Mouse (Mus musculus) neural tube, embryonic 14.5 days (tissue): ENCODE measurements at regions not wholly inside any gene's neighbourhood (a gene's known extent, or its start where the extent isn't known, plus 50 kb on each side); places are given as distances from the start of the nearest gene placed in this dataset.

Source experiments
- ATAC-seq: fragments of 200-750 bp; cut with Nextera tagmentation; 2 replicates; pipeline ENCODE4 v1.8.0; 2017; ENCODE audit warnings: low read depth, mild to moderate bottlenecking, moderate TSS enrichment, moderate library complexity
- H3K27ac ChIP-seq: fragments of 300-500 bp; sonication (generic); 2 replicates; pipeline ENCODE4 v1.5.1; 2014; ENCODE audit warnings: low read depth, mild to moderate bottlenecking, control low read depth, low read length, moderate library complexity, mixed read lengths
- H3K27me3 ChIP-seq: fragments of 300-500 bp; sonication (generic); 2 replicates; pipeline ENCODE4 v1.6.1; 2014; ENCODE audit warnings: low read length; ENCODE audit not compliant: control insufficient read depth, insufficient read depth
- H3K36me3 ChIP-seq: fragments of 300-500 bp; sonication (generic); 2 replicates; pipeline ENCODE4 v1.6.1; 2014; ENCODE audit warnings: low read length, mixed read lengths; ENCODE audit not compliant: control insufficient read depth, insufficient read depth
- H3K4me1 ChIP-seq: fragments of 300-500 bp; sonication (generic); 2 replicates; pipeline ENCODE4 v1.6.1; 2014; ENCODE audit warnings: low read length; ENCODE audit not compliant: control insufficient read depth, insufficient read depth
- H3K4me2 ChIP-seq: fragments of 300-500 bp; sonication (generic); 2 replicates; pipeline ENCODE4 v1.6.1; 2014; ENCODE audit warnings: mild to moderate bottlenecking, low read depth, low read length, control low read depth
- H3K4me3 ChIP-seq: fragments of 300-500 bp; sonication (generic); 2 replicates; pipeline ENCODE4 v1.5.1; 2014; ENCODE audit warnings: low read depth, low read length, control low read depth, mixed read lengths
- H3K9ac ChIP-seq: fragments of 300-500 bp; sonication (generic); replicated peaks from 2 replicates; pipeline ENCODE4 v1.6.1; 2014; ENCODE audit warnings: low read depth, mild to moderate bottlenecking, control low read depth, low read length, mixed read lengths
- H3K9me3 ChIP-seq: fragments of 300-500 bp; sonication (generic); 2 replicates; pipeline ENCODE4 v1.6.1; 2016; ENCODE audit warnings: low read length; ENCODE audit not compliant: control insufficient read depth
- WGBS: fragments of 180-500 bp; shearing (Covaris S2); extraction: QIAGEN DNeasy Blood & Tissue Kit; methylation state at CpG from one replicate; pipeline ENCODE4 v1.1.7; 2014; 5-methylcytosine and 5-hydroxymethylcytosine counted together

DNA sequence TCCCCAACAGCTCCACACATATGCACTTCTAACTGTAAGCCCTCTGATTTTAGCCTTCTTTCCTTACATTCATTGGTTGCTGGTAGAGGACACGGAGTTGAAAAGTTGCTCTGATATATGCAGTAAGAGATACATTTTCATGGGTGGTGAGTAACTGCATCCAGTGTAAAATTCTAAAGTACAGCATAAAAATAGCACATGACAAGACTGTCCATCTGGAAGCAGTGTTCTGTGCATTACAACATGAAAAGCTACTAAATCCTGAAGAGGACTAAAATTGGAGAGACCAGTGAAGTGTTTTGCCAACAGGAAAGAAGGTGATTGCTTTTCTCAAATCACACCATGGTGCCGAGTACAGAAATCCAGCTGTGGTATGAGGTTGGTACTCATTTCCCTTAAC is 210.2 kb upstream of the Speer2 start:
- WGBS = 84% methylated on average over 2 of the region's 2 CpGs
- Histone ChIP-seq H3K9me3 (no peaks in the 10 kb centered on the region), H3K4me3 (no peak overlapping the region), H3K4me2 (no peak overlapping the region), H3K36me3 (no peaks in the 10 kb centered on the region), H3K4me1 (no peaks in the 10 kb centered on the region), H3K9ac (no peak overlapping the region), H3K27ac (no peak overlapping the region), H3K27me3 (no peaks in the 10 kb centered on the region)
- no peak for ATAC-seq

DNA sequence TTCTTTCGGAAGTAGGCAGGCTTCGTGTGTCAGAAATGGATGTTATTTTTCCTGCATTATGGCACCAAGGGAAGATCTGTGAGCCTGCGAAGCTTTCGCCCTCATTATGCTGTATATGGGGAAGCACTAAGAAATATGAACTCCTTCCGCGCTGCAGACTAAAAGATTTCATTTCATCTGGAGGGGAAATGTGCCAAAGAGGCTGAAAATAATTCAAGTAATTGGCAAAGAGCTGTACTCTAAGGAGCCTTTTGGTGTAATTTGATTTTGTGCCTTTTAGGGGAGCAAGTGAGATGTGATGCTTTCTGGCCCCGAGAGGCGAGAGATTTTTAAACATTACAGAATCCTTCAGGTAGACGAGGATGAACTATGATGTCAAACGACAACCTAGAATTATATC is 216.0 kb upstream of the Speer2 start:
- Histone ChIP-seq H3K4me1 (no peaks in the 10 kb centered on the region), H3K27ac (no peak overlapping the region), H3K4me3 (no peak overlapping the region), H3K4me2 (no peak overlapping the region), H3K9ac (no peak overlapping the region), H3K27me3 (no peaks in the 10 kb centered on the region), H3K36me3 (no peaks in the 10 kb centered on the region), H3K9me3 (no peaks in the 10 kb centered on the region)
- no peak for ATAC-seq
- WGBS = 83% methylated on average over 10 of the region's 10 CpGs

DNA sequence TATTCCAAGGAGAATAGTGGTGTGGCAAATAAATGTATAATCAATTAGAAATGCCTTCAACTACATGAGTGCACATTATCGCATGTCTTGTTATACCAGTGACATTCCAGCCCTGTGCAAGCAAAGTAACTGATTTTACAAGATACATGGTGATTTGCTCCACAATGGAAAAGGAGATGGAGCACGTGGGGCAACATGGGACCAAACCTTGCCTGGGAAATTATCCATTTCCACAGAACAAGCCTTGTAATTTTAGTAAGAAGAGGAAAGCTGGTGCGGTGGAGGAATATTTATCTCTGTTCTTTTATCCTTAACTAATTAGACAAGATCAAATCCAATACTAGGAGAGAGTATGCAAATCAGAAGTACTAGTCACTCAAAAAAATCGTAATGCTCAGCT is 222.5 kb upstream of the Gbe1 start:
- Histone ChIP-seq H3K36me3 (no peaks in the 10 kb centered on the region), H3K27ac (no peak overlapping the region), H3K9ac (no peak overlapping the region), H3K4me2 (no peak overlapping the region), H3K9me3 (no peaks in the 10 kb centered on the region), H3K4me3 (no peak overlapping the region), H3K27me3 (no peaks in the 10 kb centered on the region), H3K4me1 (no peaks in the 10 kb centered on the region)
- no peak for ATAC-seq
- 75% methylated on average over 4 of the region's 4 CpGs for WGBS

DNA sequence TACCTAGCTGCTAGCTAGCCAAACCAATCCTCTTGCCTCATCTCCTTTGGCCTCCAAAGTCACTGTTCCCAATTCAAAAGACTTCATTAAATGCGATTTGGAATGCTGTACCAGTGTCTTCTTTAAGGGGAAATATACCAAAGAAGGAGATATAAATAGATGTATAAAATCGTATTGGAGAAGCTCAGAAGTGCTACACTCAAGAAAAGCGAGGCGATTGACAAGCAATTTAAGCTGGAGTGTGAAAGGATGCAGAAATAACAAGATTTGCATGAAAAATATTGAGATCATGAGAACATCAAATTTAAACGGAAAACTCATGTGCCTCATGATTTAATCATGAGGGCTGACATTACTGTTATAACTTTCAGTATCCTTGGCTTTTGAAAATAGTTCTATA is 221.8 kb upstream of the Gbe1 start:
- no peak overlapping the region for H3K4me2 ChIP-seq
- ATAC-seq = no peak
- no peaks in the 10 kb centered on the region for H3K4me1 ChIP-seq
- H3K27me3 ChIP-seq = no peaks in the 10 kb centered on the region
- no peak overlapping the region for H3K9ac ChIP-seq
- H3K9me3 ChIP-seq = no peaks in the 10 kb centered on the region
- H3K36me3 ChIP-seq = no peaks in the 10 kb centered on the region
- no peak overlapping the region for H3K4me3 ChIP-seq
- 88% methylated on average over 5 of the region's 5 CpGs for WGBS
- no peak overlapping the region for H3K27ac ChIP-seq

DNA sequence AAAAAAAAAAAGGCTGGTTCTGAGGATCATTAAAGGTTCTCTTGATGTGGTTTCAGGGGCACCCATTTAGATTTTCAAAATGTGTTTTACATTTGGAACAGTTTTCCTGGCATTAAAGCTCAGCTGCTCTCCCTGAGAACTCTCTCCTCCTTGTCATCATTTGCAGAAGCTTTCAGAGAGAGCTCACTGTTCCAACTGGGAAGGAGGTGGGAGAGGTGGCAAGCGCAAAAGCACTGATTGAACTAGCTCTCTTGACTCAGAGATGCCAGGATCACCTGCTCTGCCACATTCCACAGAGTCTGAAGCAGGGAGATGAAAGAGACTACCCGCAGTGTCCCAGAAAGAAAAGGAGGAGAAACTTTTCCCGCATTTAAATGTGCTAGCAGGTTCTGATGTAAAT is 220.5 kb upstream of the Gbe1 start:
- no peaks in the 10 kb centered on the region for H3K36me3 ChIP-seq
- no peak overlapping the region for H3K4me2 ChIP-seq
- no peaks in the 10 kb centered on the region for H3K9me3 ChIP-seq
- no peak overlapping the region for H3K4me3 ChIP-seq
- H3K27me3 ChIP-seq = no peaks in the 10 kb centered on the region
- no peak for ATAC-seq
- H3K9ac ChIP-seq = no peak overlapping the region
- no peaks in the 10 kb centered on the region for H3K4me1 ChIP-seq
- H3K27ac ChIP-seq = no peak overlapping the region
- WGBS = 23% methylated on average over 3 of the region's 3 CpGs

DNA sequence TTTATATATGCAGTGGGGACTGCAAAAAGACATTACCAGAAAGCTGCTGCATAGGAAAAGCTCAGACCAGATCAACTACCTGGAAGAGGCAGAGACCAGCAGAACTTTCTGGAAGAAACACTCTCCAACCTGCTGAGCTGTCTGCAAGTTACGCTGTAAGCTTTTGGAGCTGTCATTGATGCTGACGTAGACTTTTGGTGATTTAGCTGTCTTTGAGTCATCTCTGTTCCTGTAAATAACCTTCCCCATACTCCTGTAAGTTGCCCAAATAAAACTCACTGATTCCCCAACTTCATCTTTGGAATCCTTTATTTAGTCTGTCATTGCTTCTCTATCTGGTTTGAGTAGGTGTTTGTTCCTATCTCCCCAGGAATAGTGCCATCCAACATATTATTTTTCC is 218.5 kb upstream of the Gbe1 start:
- WGBS = 91% methylated on average over 2 of the region's 2 CpGs
- no peak overlapping the region for H3K9ac ChIP-seq
- H3K36me3 ChIP-seq = no peaks in the 10 kb centered on the region
- no peaks in the 10 kb centered on the region for H3K9me3 ChIP-seq
- H3K4me2 ChIP-seq = no peak overlapping the region
- H3K27ac ChIP-seq = no peak overlapping the region
- no peak overlapping the region for H3K4me3 ChIP-seq
- no peak for ATAC-seq
- no peaks in the 10 kb centered on the region for H3K27me3 ChIP-seq
- H3K4me1 ChIP-seq = no peaks in the 10 kb centered on the region

DNA sequence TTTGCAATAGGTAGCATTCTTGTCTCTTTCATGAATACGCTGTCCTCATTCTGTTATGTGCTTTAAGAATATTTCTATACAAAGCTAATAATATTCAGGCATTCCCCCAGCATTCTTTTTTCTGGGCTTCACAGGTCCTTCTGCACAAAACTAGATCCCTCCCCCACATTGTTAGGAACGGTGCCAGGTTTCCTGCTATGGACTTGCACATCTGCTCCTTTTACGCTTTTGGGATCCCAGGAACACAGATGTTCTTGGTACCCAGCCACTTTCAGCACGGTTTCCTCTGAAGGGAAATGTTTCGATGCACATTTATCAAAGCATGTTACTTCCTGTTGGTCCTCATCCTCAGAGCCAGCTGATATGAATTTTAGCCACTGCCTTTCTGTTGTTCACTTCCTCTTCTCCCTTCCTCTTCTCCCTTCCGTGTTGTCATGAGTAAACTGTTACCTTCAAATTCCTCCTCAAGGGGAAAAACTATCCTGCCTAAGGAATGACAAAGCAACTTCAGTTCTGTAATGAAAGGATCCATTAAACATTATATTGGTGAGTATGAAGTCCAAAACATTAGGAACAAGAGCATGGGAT is 209.9 kb upstream of the Gbe1 start:
- no peaks in the 10 kb centered on the region for H3K9me3 ChIP-seq
- ATAC-seq = no peak
- no peak overlapping the region for H3K9ac ChIP-seq
- no peak overlapping the region for H3K4me2 ChIP-seq
- no peaks in the 10 kb centered on the region for H3K27me3 ChIP-seq
- 61% methylated on average over 6 of the region's 6 CpGs for WGBS
- H3K4me3 ChIP-seq = no peak overlapping the region
- H3K4me1 ChIP-seq = no peaks in the 10 kb centered on the region
- no peak overlapping the region for H3K27ac ChIP-seq
- no peaks in the 10 kb centered on the region for H3K36me3 ChIP-seq

DNA sequence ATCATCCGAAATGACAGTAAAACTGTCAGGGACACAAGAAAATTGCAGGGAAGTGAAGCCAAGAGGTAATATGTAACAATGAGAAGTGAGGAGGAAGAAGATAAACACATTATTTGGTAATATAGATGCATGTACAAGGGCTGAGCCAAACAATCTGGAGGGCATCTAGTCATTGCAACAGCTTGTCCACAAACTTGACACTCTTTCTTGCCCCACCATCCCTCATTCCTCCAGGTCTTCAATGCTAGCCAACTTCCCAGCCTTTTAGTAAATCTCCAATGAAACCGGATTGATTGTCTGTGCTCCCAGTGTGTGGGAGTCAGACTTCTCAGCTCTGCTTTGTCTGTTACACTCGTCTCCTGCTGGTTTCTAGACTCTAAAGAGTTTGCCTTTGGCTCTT is 172.3 kb upstream of the Gbe1 start:
- no peak for ATAC-seq
- 40% methylated on average over 3 of the region's 3 CpGs for WGBS
- Histone ChIP-seq H3K4me2 (no peak overlapping the region), H3K9ac (no peak overlapping the region), H3K36me3 (no peaks in the 10 kb centered on the region), H3K27ac (no peak overlapping the region), H3K27me3 (no peaks in the 10 kb centered on the region), H3K4me3 (no peak overlapping the region), H3K9me3 (no peaks in the 10 kb centered on the region), H3K4me1 (no peaks in the 10 kb centered on the region)

DNA sequence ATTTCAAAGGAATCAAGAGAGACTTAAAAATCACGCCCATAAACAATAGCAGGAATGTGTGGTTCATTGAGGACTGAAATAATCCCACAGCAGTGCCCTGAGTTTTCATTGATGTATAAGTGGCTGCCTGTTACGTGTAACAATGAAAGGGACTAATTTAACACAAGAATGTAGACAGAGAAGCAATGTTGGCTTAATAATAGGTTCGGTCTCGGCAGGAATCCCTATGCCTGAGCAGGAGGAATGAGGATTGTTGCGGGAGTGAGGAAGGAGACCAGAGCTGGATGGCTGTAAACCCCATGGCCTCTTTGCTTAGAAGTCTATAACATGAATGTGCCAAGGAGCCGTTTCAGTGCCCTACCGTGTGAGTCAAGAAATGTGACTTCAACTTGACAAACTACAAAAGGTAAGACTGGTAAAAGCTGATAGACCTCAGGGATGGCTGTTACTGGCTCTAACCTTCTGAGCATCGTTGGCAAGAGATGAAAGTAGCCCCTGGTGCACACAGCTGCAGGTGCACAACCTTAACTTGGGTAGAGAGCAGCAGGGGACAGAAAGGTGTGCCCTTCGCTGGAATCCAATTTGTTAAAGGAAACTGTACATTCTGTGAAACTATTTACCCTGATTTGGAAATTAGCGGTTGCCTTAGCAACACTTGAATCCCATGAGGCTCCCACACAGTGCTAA is 165.9 kb upstream of the Gbe1 start:
- Histone ChIP-seq H3K9ac (no peak overlapping the region), H3K4me2 (no peak overlapping the region), H3K4me1 (no peaks in the 10 kb centered on the region), H3K27ac (no peak overlapping the region), H3K9me3 (no peaks in the 10 kb centered on the region), H3K4me3 (no peak overlapping the region), H3K27me3 (no peaks in the 10 kb centered on the region), H3K36me3 (no peaks in the 10 kb centered on the region)
- WGBS = 32% methylated on average over 10 of the region's 10 CpGs
- ATAC-seq = 0 out of 2 replicates have a peak, but pooled peaks have one; percentile 31
